Mouse (Mus musculus) spleen, adult 2 months (tissue): Measurements from ENCODE around the gene Hfe.

Experiments
- CTCF ChIP-seq: fragments of 200-500 bp; IDR thresholded peaks from 2 replicates; pipeline ENCODE4 v1.5.1; 2011; ENCODE audit warnings: mild to moderate bottlenecking, inconsistent platforms; ENCODE audit not compliant: insufficient read depth, insufficient read length, insufficient replicate concordance; ENCODE audit errors: extremely low read depth
- POLR2A ChIP-seq: fragments of 200-500 bp; IDR thresholded peaks from 2 replicates; pipeline ENCODE4 v1.6.1; 2011; ENCODE audit warnings: low read depth, low read length, inconsistent platforms

- TF ChIP-seq CTCF (no peak), POLR2A (no peak)
Observed at GRCm38 (mm10) chr13:23687181-23687580, 23.5 kb downstream of the Hfe start.
